Mouse (Mus musculus) forebrain, embryonic 10.5 days (tissue): Measurements from ENCODE around the gene Sbk2. TPM values are rescaled to one million over a fixed set of nuclear protein-coding genes. Genes with fewer than 3 reads are reported as not detected.

Source experiments
- DNase-seq: peaks from one replicate; pipeline ENCODE4 v3.0.0-alpha.2; 2017; ENCODE audit warnings: low spot score; ENCODE audit errors: extremely low spot score
- H3K27ac ChIP-seq: fragments of 300-500 bp; sonication (generic); 2 replicates; pipeline ENCODE4 v1.5.1; 2016; ENCODE audit warnings: mild to moderate bottlenecking
- H3K27me3 ChIP-seq: fragments of 300-500 bp; sonication (generic); 2 replicates; pipeline ENCODE4 v1.6.1; 2016; ENCODE audit warnings: mild to moderate bottlenecking; ENCODE audit not compliant: poor library complexity, severe bottlenecking
- H3K36me3 ChIP-seq: fragments of 300-500 bp; sonication (generic); replicated peaks from 2 replicates; pipeline ENCODE4 v1.6.1; 2016; ENCODE audit warnings: mild to moderate bottlenecking, moderate library complexity
- H3K4me1 ChIP-seq: fragments of 300-500 bp; sonication (generic); 2 replicates; pipeline ENCODE4 v1.6.1; 2016
- H3K4me3 ChIP-seq: fragments of 300-500 bp; sonication (generic); 2 replicates; pipeline ENCODE4 v1.5.1; 2016; ENCODE audit warnings: mild to moderate bottlenecking, moderate library complexity
- H3K9me3 ChIP-seq: fragments of 300-500 bp; sonication (generic); 2 replicates; pipeline ENCODE4 v1.6.1; 2016; ENCODE audit warnings: mild to moderate bottlenecking, moderate library complexity
- WGBS: fragments of 180-500 bp; shearing (Covaris S2); methylation state at CpG from one replicate; pipeline ENCODE4 v1.1.7; 2016; 5-methylcytosine and 5-hydroxymethylcytosine counted together
- polyA plus RNA-seq: library from polyadenylated mRNA; unstranded; fragments of >200 nt; fragmentation: Nextera tagmentation; extraction: Ambion mirVana; gene quantifications from 2 replicates; pipeline ENCODE4 v1.2.1, GENCODE M21; 2016

Gene Sbk2
- polyA plus RNA-seq, 1 experiment from 2014 or later: 0.11 TPM

DNA sequence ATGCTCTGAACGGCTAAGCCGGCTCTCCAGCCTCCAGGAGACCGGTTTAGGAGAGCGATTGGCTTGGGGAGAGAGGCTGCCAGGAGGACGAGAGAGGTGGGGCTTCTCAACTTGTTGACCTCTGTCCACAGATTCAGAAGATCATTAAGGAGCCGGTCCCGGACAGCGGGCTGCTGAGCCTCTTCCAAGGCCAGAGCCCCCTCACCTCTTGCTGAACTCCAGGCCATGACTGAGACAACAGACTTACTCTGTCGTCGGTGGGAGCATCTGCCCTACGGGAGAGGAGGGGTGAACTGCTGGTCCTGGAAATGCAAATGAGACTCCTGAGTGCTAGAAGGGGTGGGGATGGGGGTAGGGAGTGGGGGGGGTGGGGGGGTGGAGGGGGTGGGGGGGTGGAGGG is 69.0 kb downstream of the Sbk2 start:
- Histone ChIP-seq H3K27ac (no peak overlapping the region), H3K4me3 (no peak overlapping the region), H3K36me3 (peaks cover 3% of the 10 kb centered on the region), H3K4me1 (peaks cover 13% of the 10 kb centered on the region), H3K27me3 (peaks cover 26% of the 10 kb centered on the region), H3K9me3 (no peaks in the 10 kb centered on the region)
- no peak for DNase-seq
- 77% methylated on average over 11 of the region's 11 CpGs for WGBS

Other genes with a start within 250 kb of the Sbk2 start
- 0.11 and 0.20 TPM in 2 replicates for gene Tmem150b, start 239.2 kb downstream of the Sbk2 start, polyA plus RNA-seq
- gene Kmt5c, start 224.3 kb downstream of the Sbk2 start, polyA plus RNA-seq: 98.9 and 101 TPM in 2 replicates
- 40.4 and 44.2 TPM in 2 replicates for gene Cox6b2, start 211.3 kb downstream of the Sbk2 start, polyA plus RNA-seq
- not detected in 2 replicates for gene Fam71e2, start 193.1 kb downstream of the Sbk2 start, polyA plus RNA-seq
- not detected in 2 replicates for gene Il11, start 181.5 kb downstream of the Sbk2 start, polyA plus RNA-seq
- 0.34 TPM in 1 of 2 replicates, not detected in the other for gene Tmem190, start 181.5 kb downstream of the Sbk2 start, polyA plus RNA-seq
- 3.9 and 4.4 TPM in 2 replicates for gene Tmem238, start 174.8 kb downstream of the Sbk2 start, polyA plus RNA-seq
- 374 and 397 TPM in 2 replicates for gene Rpl28, start 171.5 kb downstream of the Sbk2 start, polyA plus RNA-seq
- gene Ube2s, start 151.8 kb downstream of the Sbk2 start, polyA plus RNA-seq: 399 and 408 TPM in 2 replicates
- 0.47 and 0.79 TPM in 2 replicates for gene Shisa7, start 119.7 kb downstream of the Sbk2 start, polyA plus RNA-seq
- 2.6 and 2.9 TPM in 2 replicates for gene Isoc2b, start 94.1 kb downstream of the Sbk2 start, polyA plus RNA-seq
- gene Isoc2a, start 87.3 kb downstream of the Sbk2 start, polyA plus RNA-seq: 0.73 and 1.0 TPM in 2 replicates
- 0.12 and 0.22 TPM in 2 replicates for gene Gm36210, start 57.9 kb downstream of the Sbk2 start, polyA plus RNA-seq
- 4.1 and 4.2 TPM in 2 replicates for gene Zfp628, start 49.2 kb downstream of the Sbk2 start, polyA plus RNA-seq
- gene Nat14, start 42.4 kb downstream of the Sbk2 start, polyA plus RNA-seq: 8.1 and 8.3 TPM in 2 replicates
- 1.2 and 1.3 TPM in 2 replicates for gene Ssc5d, start 38.6 kb downstream of the Sbk2 start, polyA plus RNA-seq
- gene Sbk3, start 6.8 kb upstream of the Sbk2 start, polyA plus RNA-seq: 0.10 TPM in 1 of 2 replicates, not detected in the other
- gene Zfp579, start 31.8 kb upstream of the Sbk2 start, polyA plus RNA-seq: 27.3 and 28.7 TPM in 2 replicates
- 8.4 and 9.4 TPM in 2 replicates for gene Zfp524, start 50.0 kb upstream of the Sbk2 start, polyA plus RNA-seq
- gene Fiz1, start 50.3 kb upstream of the Sbk2 start, polyA plus RNA-seq: 54.0 and 54.1 TPM in 2 replicates
- gene Gm44973, start 51.1 kb upstream of the Sbk2 start, polyA plus RNA-seq: 1.0 and 1.1 TPM in 2 replicates
- gene Zfp865, start 56.0 kb upstream of the Sbk2 start, polyA plus RNA-seq: 5.1 and 5.7 TPM in 2 replicates
- 4.7 and 6.6 TPM in 2 replicates for gene Ccdc106, start 56.1 kb upstream of the Sbk2 start, polyA plus RNA-seq
- not detected in 2 replicates for gene 4632433K11Rik, start 69.7 kb upstream of the Sbk2 start, polyA plus RNA-seq
- 3.0 and 3.8 TPM in 2 replicates for gene Zfp784, start 74.0 kb upstream of the Sbk2 start, polyA plus RNA-seq
- gene Zfp580, start 87.1 kb upstream of the Sbk2 start, polyA plus RNA-seq: 38.0 and 38.8 TPM in 2 replicates
- gene U2af2, start 97.7 kb upstream of the Sbk2 start, polyA plus RNA-seq: 181 and 196 TPM in 2 replicates
- gene Epn1, start 115.8 kb upstream of the Sbk2 start, polyA plus RNA-seq: 53.5 and 54.6 TPM in 2 replicates
- not detected in 2 replicates for gene Rfpl4, start 152.5 kb upstream of the Sbk2 start, polyA plus RNA-seq
- 0.24 TPM in 1 of 2 replicates, not detected in the other for gene Rasl2-9, start 161.5 kb upstream of the Sbk2 start, polyA plus RNA-seq
- gene Vmn1r55, start 185.3 kb upstream of the Sbk2 start, polyA plus RNA-seq: 0.01 TPM in 1 of 2 replicates, not detected in the other
- gene Vmn1r56, start 232.3 kb upstream of the Sbk2 start, polyA plus RNA-seq: not detected in 2 replicates